Mouse (Mus musculus) spleen, postnatal 10 days (tissue): ENCODE measurements at regions not wholly inside any gene's neighbourhood (a gene's known extent, or its start where the extent isn't known, plus 50 kb on each side); places are given as distances from the start of the nearest gene placed in this dataset.
A peak's percentile ranks its signal among the peaks of the same experiment; 100 is the strongest.
"Not testable (repeated sequence)": the region's sequence is repeated elsewhere in the genome, so short reads cannot be mapped to it uniquely, and the experiment has no call there.

Source experiments
- DNase-seq, 2 experiments: peaks; one replicate each; pipeline ENCODE4 v3.0.0; 2021 to 2022; ENCODE audit warnings: low spot score in 2 of 2

DNA sequence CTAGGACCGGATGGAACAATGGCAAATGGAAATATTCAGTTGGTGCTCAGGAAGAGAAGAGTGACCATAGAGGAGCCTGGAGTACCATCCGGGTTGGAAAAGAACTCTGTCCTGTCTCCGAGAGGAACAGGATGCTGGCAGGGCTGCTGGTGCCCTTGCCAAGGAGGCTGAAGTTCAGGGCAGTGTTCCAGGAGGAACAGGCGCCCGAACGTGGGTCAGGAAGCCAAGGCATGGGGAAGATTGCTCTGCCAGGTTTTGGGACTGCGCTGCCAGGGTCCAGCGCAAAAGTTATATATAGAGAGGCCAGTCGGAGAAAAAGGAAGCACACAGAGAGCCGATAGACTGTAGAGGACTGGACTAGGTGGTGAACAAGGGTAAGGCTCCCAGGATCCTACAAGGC lies 92.3 kb upstream of the Mdm1 start:
- DNase-seq: peak in 1 of 2 experiments; percentile 30

- DNase-seq: no peak
Observed at GRCm38 (mm10) chr10:118050152-118050641, 91.4 kb upstream of the Mdm1 start.

DNA sequence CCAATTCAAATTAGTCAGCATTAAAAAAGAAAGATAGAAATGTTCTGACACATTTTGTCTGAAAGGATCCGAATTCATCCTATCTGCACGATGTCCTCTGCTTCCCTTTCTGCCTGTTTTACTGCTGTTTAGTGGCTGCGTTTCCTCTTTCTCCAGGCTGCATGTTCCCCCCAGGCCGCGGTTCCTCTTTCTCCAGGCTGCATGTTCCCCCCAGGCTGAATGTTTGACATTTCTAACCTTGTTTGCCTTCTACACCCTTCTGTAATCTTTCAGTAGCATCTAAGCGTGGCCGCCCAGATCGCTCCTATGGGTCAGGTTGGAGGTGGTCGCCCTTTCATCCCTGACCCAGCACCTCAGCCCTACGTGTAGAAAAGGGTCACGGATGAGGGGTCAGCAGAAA lies 89.6 kb upstream of the Mdm1 start:
- DNase-seq: peak in 1 of 2 experiments; percentile 39

GRCm38 (mm10) chr10:118052477-118052876 lies 89.1 kb upstream of the Mdm1 start:
- no peak for DNase-seq

GRCm38 (mm10) chr10:118053037-118053436 lies 88.6 kb upstream of the Mdm1 start:
- DNase-seq: no peak

GRCm38 (mm10) chr10:118056789-118057271 lies 84.8 kb upstream of the Mdm1 start:
- no peak for DNase-seq

DNA sequence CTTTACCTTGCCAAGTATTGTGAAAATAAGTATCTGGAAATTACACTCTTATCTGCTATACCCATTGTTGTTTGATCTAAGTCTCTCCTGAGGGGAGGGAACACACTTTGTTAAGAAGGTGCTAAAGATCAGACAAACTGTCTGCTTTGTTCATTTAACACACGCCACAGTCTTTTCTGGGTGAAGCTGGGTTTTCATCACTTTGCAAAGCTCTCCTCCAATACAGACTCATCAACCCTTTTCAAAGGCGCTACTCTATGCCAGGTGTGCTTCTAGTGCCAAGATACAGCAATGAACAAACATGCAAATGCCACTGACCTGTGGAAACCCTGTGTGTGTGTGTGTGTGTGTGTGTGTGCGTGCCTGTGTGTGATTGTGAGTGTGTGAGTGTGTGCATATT lies 84.1 kb upstream of the Mdm1 start:
- no peak for DNase-seq

DNA sequence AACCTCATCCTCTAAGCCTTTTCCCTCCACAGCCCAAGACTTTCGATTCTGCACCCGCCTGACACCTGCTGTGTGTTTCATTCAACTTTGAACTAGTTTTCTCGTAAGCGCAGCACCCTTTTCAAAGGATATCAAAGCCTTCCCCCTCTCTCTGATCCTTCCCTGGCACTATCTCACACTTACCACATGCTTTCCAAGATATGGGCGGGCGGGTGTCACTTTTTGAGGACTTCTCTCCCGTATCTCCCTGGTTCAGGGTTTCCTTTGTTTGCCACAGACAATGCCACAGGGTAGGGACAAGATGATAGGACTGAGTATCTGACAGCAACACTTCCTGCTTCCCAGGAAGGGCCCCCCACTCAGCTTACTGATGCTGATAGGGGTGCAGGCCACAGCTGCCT lies 76.8 kb upstream of the Mdm1 start:
- no peak for DNase-seq

GRCm38 (mm10) chr10:118076341-118076740 lies 65.3 kb upstream of the Mdm1 start:
- DNase-seq: not testable (repeated sequence)

DNA sequence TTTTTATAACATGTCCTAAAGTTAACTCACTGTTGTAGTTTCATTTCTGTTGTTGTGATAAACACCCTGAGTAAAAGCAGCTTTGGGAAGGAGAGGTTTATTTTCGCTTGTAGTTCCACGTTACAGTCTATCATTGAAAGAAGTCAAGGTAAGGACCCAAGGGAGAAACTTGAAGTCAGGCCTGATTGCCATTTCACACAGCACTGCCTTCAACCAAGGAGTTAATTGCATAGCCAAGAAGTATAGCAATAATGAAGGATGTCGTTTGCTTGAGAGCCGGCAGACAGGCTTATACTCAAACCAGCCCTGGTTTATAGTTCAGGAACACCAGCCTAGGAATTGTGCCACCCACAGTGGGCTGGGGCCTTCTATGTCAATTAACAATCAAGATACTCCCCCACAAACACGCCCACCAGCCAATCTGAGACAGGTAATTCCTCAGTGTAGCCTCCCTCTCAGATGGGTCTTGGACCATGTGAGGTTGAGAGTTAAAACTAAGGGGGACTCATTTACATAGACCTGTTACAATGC lies 59.9 kb upstream of the Mdm1 start:
- no peak for DNase-seq

DNA sequence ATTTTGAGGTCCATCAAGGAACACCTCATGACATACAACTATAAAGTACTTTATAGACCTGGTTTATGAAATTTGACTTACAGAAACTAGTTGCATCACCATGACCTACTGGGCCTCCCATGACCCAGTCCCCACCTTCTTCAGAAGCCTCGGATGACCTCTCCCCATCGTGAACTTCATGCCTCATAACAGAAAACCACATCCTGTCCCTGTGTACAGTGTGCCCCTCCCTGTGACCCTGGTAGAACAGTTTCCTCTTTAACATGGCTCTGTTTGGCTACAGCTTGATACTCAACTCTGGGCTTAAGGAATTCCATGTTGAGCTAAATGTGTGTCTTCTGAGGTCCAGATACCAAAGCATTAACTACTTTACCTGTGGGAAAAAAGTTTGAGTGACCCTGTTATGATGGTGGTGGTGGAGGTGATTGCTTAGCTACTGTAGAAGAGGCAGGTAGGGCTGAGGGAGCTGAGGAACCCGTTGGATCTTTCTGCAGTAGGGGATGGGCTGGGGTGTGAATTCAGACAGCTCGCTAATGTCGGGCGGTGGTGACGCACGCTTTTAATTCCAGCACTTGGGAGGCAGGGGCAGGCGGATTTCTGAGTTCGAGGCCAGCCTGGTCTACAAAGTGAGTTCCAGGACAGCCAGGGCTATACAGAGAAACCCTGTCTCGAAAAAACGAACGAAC lies 58.4 kb upstream of the Mdm1 start:
- peak in 1 of 2 experiments; percentile 59 for DNase-seq

DNA sequence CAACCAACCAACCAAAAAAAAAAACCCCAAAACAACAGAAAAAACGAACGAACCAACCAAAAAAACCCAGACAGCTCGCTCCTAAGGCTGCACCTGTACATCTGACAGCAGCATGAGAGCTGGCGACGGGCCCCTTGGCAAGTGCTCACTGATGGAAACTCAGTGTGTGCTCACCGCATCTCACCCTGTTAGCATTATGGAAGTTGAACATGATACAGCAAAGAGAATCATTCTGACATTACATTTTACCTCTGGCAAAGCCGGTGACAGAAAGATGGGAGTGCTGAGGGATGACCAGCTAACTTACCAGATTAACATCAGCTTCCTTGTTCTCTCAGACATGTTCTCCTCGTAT lies 57.9 kb upstream of the Mdm1 start:
- DNase-seq: peak in 1 of 2 experiments; percentile 38

DNA sequence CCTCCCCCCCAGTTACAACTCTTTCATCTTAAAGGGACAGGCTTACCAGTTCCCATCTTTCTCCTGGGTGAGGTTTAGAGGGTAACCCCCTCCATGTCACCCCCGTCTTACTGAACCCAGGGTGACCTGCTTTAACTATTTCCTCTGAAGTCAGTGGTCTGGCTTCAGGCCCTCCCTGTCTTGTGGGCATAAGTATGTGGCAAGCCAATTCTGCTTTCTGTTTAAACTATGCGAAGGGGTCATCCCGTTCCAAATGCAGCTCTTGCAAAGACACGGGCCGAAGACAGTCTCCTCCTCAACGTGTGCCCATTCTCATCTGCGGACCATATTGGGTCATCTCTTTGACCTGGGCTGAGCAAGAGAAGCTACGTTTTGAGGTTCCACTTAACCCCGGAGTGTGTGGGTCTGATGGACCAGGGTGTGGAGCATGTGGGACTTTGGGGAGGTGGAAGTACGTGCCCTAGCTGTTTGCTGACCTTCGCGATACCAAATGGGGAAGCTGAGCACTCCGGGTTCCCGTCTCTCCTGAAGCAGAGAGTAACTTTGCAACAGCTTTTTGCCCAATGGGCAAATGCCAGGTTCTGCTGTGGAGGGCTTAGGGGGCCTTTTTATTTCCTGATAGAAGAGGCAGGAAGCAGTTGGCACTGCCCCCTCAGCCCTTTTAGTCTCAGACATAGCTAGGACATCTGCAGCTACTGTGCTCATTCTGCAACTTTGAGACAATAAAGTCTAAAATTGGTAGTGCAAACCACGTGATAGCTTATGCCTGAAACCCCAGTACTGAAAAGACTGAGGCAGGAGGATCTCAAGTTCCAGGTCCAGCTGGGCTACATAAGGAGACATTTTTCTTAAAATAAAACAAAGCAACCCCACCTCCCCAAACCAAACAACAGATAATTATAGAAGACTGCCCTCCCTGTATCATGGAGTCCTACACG lies 56.3 kb upstream of the Mdm1 start:
- no peak for DNase-seq

DNA sequence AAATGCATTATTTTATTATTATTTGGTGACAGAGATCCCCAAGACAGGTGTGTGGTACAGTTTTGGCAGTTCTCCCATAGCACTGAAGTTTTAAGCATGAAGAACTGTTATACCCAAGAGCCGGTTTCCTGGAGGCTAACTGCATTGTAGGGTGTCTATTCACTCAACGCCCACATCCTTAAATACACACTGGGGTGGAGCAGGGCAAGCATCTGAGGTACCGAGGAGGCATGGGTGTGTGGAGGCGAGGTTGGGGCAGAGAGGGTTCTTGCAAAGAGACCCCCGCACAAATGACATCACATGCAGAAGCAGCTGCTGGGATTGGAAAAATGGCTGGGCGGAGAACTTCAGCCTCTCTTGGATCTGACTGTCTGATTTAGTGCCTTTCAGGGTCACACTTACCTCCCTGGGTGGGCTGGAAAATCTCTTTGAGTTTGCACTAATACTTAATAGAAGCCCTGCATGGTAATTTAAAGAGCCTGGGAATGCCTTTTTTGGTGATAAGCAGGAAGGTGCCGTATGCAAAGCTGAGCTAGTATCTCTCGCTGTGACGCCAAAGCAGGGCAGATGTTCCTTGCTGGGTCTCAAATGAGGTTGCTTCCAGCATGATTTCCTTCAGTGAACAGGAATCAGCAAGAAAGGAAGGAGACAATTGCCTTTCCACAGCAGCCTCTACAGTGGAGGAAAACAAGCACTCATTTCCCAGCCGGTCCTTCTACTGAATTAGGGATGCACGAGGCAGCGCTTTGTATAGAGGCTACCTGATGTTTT lies 53.9 kb upstream of the Mdm1 start:
- no peak for DNase-seq

DNA sequence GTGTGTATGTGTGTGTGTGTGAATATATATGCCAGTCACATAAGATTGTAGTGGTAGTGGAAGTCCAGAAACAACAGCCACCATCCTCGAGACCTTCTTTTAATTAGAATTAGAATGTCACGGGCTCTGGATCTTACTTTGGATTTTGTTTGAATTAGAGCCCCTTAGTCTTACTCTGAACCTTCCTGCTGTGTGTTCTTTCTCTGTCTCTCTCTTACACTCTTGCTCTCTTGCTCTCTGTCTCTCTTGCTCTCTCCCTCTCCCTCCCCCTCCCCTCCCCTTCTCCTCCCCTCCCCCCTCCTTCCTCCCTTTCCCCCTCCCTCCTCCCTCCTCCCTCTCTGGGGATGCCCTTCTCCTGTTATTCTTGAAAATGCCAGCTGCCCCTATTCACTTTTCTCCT lies 53.1 kb upstream of the Mdm1 start:
- no peak for DNase-seq

GRCm38 (mm10) chr10:118089879-118090278 lies 51.7 kb upstream of the Mdm1 start:
- DNase-seq: no peak

- no peak for DNase-seq
Observed at GRCm38 (mm10) chr10:118091476-118091875, 50.1 kb upstream of the Mdm1 start.
